Mouse (Mus musculus) megakaryocyte-erythroid progenitor cell, adult 5-6 weeks (primary cell): ENCODE measurements around the gene Mdga1. TPM values are rescaled to one million over a fixed set of nuclear protein-coding genes. Genes with fewer than 3 reads are reported as not detected.

Experiments
- ATAC-seq: replicated peaks from 2 replicates; pipeline ENCODE4 v1.8.0; 2016; ENCODE audit warnings: mild to moderate bottlenecking, inconsistent platforms; ENCODE audit not compliant: severe bottlenecking, poor library complexity, low FRiP score, low TSS enrichment
- total RNA-seq, 2 experiments: library from RNA; stranded (forward) in 1 of 2; stranded (reverse) in 1 of 2; fragments of 200-1000, 215-1000 nt in 1 of 2; fragments of >200 nt in 1 of 2; fragmentation: Nextera tagmentation in 1 of 2; gene quantifications; 2 replicates each; pipeline ENCODE4 v1.2.3; 2014 to 2017

The Mdga1 gene
- total RNA-seq, 2 experiments from 2014 or later = 7.3 to 14.4 TPM

DNA sequence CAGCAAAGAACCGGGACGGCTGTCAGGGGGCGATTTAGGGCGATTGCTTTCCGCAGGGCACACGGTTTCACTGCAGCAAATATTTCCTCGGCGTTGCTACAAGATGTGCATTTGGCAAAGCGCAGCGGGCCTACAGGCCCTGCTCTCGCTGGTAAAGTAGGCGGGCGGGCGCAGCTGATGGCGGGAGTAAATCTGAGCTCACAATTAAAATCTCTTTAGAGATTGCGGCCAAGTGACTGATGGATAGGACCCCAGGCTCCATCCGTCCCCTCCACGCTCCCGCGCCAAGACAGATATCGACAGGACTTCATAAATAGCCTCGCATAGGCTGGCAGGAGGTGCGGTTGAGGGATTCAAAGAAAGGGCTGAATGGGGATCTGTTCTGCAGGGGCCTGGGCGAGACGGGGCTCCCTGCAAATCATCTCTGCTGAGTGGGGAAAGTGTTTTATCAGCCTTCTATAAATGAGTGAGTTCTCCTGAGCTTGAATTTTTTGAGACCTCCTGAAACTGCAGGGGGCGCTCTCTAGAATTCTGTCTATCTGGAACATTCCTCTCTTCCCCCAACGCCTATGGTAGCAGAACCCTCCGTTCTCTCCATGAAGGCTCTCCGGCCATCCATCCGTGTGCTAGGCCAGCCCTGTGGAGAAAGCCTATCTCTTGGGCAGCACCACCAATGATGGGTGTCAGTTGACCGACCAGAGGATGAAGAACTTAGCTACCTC lies 38.5 kb downstream of the Mdga1 start:
- no peak for ATAC-seq

DNA sequence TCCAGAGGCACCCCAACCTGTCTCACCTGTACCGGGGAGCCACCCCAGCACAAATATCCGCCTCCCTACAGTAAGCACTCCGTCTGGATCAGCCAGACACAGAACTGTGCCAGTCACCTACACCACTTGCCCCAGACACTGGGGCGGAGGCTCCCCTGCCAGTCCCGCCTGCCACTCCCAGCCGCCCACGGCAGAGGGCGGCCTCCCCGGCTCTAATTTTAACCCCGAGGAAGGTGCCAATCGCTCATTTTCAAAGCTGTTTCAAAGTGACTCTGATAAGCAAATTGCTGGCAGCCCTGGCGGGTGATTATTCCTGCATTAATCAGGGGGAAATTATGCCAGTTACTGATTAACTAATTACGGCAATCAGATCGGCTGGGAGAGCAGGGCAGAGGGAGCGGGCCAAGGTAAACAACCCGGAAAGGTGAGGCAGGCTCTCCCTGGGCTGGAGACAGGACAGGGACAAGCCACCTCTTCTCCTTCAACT lies 41.1 kb downstream of the Mdga1 start:
- peak; percentile 92 for ATAC-seq

DNA sequence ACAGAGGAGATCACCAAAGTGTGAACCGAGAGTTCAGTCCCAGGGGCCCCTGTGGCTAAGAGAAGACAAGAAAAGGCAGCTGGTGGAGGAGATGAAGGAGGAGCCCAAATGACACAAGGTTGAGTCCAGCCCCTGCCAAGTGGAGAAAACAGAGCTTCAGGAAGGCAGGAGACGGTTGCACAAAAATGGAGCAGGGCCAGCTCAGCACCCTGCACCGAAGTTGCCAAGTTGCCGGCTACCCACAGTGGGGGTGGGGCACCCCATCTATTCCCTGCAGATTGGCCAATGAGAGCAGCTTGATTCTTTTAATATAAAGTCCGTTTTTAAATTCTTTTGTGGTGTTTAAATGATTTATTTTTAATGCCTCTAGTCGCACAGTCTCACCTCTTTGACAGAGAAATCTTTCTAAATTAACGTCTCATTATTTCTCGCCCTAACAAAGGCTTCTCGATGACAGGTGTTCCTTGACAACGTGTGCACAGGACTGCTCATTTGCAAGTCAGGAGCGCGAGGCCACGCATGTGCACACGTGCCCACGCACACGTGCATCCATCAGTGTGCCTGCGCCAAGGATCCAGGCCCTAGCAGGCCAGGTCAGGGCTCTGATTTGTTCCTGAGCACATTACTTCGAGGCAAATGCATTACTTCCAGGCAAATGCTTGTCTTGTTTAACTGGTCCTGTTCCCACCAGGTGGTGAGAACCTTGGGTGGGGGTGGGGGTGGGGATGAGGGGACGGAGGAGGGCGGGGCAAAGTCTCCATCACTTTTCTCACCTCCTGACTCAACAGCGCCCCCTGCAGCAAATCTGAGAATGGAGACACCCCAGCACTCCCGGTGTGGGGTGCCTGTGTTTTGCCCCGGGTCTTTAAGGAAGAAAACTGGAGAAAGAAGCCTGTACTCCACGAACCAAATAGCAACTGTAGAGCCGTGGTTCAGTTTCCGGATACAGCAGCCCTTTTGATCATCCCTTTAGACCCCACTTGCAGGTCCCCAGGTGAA lies 44.0 kb downstream of the Mdga1 start:
- no peak for ATAC-seq

DNA sequence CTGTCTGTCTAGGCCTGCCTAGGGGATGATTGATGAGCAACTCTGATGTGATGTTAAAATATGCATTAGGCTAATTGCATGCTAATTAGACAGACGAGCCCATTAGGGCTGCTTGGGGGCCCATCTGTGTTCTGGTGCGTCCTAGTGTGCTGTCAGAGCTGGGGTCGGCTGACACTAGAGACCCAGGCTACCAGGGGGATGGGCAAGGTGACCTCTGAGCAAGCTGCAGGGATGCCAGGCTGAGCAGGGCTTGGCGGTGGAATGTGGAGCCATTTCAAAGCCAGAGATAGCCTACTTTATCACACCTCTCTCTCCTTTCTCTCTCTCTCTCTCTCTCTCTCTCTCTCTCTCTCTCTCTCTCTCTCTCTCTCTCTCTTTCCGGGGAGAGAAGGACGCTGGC lies 49.8 kb downstream of the Mdga1 start:
- no peak for ATAC-seq

DNA sequence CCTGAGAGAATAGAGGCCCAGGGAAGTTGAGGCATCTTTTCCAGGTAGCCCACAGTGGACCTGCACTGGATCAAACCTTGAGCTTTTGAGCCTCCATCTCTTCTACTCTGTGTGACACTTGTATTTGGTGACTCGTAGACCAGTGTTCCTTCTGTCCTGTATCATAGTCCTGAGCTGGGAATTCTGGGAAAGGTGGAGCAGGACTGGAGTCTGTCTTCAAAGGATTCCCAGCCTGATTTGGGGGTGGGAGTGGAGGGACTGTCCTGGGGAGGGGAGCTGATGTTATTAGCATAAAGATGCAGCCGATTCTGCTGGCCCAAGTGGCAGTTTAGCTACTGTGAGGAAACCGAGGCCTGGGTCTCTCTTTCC lies 50.4 kb downstream of the Mdga1 start:
- ATAC-seq = no peak

DNA sequence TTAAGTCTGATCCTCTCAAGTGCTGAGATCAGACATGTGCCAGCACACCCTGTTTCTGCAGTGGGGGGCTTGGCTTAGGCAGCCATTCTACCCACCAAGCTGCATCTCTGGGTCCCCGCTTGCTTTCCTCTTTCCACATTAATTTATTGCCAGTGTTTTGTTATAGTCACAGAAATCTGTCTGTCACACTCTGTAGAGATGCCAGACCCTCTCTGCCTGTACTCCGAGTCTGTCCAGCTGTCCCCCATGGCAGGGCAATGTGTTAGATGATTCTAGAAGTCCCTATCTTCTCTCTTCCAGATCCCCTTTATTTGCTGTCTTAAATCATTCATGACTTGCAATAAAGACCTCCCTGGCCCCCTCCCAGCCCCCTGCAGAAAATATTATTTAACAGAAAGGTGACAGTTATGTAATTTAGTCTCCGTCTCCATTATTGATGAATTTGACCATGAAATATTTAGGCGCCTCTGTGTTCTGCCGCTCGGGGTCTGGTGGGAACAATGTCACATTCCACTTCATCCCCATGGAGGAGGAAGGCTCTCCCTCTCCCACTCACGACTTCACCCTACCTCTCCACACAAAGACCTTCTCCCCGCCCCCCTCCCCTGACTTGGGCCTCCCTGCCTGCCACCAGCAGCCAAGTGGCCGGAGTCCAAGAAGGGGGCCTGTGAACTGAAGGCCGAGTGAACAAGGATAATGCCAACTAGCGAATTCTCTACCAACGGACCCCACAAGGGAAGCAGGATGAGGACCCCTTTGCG lies 50.9 kb downstream of the Mdga1 start:
- ATAC-seq = no peak

DNA sequence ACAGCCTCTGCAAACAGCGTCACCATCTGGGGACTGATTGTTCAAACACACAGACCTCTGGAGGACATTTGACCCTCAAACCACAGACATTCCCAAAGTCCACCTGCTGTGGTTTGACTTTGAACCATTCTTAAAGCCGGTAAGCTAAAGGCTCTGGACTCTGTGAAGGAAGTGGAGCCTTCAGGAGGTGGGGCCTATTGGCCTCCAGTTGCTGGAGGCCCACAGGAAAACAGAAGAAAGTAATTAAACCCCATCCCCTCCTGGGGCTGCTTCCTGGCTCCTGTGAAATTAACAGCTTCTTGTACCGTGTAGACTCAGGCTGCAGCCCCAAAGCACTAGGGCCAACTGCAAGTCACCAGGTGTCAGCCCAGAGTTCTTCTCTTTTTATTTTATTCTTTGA lies 52.9 kb downstream of the Mdga1 start:
- no peak for ATAC-seq

DNA sequence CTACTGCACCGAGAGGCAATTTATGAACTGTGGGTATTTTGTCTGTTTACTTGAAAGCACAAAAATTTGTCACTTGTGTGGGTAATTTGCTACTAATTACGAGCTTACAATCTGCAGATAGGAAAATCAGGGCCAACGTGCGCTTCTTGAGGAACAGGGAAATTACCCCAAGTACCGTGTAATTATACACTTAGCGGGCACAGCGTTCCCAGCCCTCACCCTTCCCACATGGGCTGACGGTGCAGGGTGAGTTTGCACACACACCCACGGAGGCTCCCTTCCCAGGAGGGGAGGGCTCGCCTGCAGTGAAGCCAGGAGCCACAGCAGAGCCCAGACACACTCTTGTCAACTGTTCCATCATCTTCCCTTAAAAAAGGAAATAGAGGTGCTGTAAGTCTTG lies 54.1 kb downstream of the Mdga1 start:
- no peak for ATAC-seq

DNA sequence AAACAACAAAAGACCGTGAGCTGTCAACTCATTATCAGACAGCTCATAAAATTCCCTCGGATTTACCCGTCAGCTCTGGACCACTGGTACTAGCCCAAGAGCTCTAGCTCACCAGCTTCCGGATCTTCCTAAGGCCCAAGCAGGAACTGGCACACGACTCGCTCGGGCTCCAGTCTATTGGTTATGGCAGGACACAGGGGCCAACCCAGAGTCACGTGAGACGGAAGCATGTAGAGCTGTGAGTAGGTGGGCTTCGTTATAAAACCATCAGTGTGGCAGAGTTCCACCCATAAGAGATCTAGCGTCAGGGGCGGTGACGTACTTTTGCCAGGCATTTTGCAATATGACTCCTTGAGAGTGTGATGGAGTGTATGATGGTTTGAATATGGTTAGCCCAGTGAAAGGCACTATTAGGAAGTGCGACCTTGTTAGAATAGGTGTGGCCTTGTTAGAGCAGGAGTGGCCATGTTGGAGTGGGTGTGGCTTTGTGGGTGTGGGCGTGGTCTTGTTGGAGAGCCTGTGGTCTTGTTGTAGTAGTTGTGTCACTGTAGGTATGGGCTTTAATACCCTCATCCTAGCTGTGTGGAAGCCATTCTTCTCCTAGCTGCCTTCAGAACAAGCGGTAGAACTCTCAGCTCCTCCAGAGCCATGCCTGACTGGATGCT lies 56.5 kb downstream of the Mdga1 start:
- ATAC-seq = no peak

DNA sequence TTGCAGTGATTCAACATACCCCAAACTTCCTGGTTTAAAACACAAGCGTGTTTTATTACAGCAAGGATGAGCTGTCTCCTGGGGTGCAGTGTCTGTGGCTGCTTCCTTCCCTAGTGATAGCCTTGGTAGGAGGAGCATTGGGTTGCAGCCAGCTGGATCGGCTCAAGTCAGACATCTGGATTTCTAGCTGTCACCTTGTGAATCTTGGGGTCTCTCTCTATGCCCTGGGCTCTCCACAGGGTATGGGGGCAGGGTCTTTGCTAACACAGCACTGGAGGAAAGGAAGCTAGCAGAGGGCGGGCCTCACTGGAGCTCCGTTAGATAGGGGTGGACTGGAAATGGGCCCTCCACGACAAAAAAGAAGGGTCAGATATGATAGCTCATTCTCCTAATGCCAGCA lies 57.2 kb downstream of the Mdga1 start:
- ATAC-seq = no peak

DNA sequence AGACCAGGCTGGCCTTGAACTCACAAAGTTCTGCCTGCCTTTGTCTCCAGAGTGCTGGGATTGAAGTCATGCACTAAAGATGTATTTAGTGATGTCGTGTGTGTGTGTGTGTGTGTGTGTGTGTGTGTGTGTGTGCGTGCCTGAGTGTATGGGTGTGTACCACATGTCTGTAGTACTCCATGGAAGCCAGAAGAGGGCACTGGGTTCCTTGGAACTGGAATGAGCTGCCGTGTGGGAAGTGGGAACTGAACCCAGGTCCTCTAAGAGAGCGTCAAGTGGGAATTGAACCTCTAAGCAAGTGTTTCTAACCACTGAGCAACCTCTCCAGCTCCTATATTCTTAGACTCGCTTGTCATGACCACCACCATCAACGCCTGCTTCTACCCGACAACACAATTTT lies 60.9 kb downstream of the Mdga1 start:
- ATAC-seq = no peak

DNA sequence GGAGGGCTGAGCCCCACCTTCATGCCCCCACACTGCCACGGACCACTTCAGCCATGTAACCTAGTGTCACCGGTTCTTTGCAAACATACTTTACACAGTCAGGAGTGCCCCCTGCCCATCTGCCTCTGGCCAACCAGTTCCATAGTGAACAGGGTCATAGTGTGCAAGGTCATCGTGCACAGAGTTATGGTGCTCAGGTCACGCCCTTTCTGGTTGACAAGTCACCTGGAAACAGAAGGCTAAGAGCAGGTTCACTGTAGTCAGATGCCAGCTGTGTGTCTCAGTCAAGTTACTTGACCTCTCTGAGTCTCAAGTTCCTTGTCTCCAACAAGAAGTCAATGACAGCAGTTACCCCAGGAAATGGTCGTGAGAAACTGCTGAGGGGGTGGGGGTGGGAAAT lies 65.2 kb downstream of the Mdga1 start:
- ATAC-seq = no peak

DNA sequence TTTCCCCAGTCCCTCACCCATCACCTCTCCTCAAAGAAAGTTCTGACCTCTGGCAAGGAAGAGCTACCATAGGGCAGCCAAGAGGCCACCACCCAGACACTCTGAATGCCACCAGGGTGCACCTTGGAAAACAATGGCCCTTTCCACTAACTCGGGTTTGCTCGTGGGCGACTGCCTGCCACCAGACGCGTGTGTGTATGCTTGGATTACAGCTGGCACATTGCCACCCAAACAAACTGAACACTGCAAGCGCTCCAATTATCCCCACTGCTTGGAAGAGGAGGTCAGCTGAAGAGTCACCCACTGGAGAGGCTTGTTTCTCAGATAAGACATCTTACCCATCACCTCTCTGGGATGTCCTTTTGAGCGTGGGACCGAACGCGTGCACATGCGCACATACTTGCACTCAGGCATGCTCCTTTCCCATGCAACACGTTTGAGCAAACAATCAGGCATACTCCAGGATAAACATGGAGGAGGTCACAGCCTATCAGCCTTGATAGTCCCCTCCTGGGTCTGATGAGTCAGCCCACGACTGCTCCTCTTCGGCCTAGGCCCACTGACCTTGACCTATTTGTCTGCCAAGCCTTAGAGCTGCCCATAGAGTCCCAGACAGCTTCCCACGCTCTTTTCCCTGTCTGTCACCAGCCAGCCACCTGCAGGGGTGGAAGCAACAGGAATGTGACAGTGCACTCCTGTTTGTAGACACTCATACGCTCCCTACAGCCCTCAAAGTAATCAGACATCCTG lies 67.3 kb downstream of the Mdga1 start:
- ATAC-seq = no peak

DNA sequence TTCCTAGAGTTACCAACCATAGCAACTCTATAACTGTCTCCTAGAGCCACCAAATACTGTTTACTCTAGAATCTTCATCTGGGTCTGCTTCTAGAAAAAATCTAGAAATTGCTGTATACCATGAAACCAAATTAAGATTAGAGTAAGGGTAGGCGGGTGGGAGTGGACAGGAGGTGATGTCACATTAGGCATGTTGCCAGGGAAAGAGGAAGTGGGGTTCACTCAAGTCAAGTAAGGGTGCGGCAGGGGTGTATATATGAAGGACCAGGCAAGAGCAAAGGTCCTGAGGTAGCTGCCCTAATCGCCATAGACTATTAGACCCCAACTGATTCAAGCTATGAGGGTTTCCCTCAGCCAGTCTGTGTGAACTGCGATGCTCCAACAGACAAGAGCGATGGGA lies 69.6 kb downstream of the Mdga1 start:
- ATAC-seq = no peak

DNA sequence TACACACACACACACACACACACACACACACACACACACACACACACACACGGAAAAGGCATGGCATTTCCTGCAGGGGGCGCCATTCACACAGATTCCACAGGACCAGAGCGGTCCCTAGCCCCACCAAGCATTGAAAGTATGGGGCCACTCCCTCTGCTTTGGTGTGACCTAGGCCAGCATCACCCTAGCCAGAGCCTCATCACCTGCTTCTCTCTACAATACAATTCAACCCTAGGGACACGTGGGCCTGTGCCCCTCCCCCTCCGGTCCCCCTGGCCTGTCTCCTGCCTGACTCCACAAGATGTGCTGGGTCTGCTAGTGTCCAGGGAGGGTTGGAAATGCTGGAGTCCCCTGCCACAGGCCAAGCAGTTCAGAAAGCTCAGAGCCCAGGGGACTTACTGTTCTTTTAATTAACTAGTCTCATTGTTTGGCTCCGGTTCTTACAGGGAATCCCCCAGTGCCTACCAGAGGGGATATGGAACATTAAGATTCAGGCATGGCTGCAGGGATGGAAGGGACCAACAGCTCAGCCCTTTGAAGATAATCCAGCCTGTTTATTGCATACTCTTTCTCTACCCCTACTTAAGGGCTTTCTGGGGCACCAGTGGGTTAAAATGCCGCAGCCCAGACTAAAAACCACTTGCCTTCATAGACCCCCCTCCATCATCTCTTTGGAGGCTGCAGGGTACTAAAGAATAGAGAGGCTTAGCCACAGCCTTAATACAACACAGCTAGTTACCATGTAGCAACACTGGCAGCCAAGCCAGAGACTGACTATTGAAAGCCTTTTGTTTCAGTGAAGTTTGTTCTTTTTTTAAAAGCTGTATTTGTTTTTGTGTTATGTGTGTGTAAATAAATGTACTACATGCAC lies 73.5 kb downstream of the Mdga1 start:
- ATAC-seq = no peak

DNA sequence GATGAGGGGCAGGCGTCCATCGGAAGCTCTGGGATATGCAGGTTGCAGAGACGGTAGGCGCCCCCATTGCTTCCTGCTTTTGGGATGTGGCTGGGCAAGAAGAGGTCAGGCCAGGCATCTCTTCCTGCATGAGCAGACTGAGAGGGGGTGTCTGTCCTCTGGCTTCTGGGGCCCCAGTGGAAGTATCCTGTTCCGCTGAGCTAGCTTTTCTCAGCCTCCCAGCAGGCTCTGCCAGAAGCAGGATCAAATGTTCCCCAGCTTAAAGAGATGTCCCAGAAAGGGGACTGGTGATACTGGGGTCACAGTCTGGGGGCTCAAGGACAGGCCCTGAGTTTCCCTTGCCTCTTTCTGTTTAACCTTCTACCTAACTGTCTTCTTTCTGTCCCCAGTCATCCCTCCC lies 74.3 kb downstream of the Mdga1 start:
- no peak for ATAC-seq

DNA sequence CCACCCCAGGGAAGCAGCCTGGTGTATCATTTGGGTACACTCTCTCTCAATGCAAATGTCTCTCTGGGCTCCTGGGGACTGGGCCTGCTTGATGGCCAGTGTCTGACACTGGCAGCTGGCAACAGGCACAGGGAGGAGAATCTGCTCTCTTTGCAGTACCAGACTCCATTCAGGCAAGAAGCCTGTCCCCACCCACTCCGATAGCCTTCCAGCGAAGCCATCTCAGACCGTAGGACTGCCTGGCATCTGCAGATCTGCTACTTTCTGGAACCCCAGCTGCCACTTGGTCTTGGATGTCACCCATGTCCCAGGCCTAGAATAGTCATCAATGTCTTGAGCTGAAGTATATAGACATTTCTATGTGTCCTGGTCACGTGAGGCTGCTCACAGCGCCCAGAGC lies 74.9 kb downstream of the Mdga1 start:
- no peak for ATAC-seq
